32 mouse cellular contexts compared by ENCODE assay signal in the genomic region with DNA sequence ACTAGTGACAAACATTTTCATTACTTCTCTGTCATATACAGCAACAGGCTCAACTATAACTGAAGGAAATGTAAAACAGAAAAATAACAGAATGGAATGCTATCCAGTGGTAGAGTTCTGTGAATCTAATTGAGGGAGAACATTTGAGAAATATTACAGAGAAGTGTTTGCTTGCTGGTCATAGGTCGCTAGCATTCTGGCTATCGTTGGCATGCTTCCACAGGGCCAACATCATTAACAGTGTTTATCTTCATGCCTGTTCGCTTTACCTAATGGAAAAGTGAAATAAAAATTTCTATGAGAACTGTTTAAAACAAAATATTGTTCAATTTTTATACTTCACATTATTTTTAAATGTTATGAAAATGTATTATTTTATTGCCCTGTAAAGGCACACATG.
"Had no signal": no experiment of that assay in that cellular context is flagged by ENCODE, and none has a peak within 500 bp of the region (broad histone marks: within the 10 kb centered on the region; RNA-seq: fewer than 3 reads in every experiment).

No protein-coding gene starts in this region.

- H3K4me1 ChIP-seq: hindbrain, embryonic 15.5 days; intestine, embryonic 15.5 days had no signal

- H3K36me3 ChIP-seq: heart, embryonic 10.5 days; heart, embryonic 12.5 days; heart, embryonic 13.5 days; heart, embryonic 15.5 days; hindbrain, embryonic 10.5 days; hindbrain, embryonic 12.5 days; hindbrain, embryonic 13.5 days; hindbrain, embryonic 15.5 days; intestine, embryonic 15.5 days had no signal

- ATAC-seq: hindbrain, embryonic 16.5 days; hindbrain, postnatal 0 days; inflammation-experienced regulatory T-cells, adult 6 months; intestine, embryonic 15.5 days; intestine, embryonic 16.5 days; intestine, postnatal 0 days had no signal

- DNase-seq: heart, adult 2 months; heart, postnatal 10 days; heart, postnatal 14 days; heart, postnatal 36 days; heart, postnatal 4 days; kidney, adult 11 months; kidney, adult 18-20 months; kidney, postnatal 10 days; kidney, postnatal 14 days; kidney, postnatal 25 days; kidney, postnatal 4 days; layer of hippocampus, adult 9-11 months; layer of hippocampus, postnatal 36 days had no signal

- H3K27ac ChIP-seq: heart, adult 2 months; heart, embryonic 10.5 days; heart, embryonic 13.5 days; heart, embryonic 15.5 days; hindbrain, embryonic 10.5 days; hindbrain, embryonic 12.5 days; hindbrain, embryonic 13.5 days; hindbrain, embryonic 14.5 days; hindbrain, embryonic 15.5 days; hindbrain, postnatal 0 days; intestine, embryonic 15.5 days; kidney, postnatal 0 days; layer of hippocampus, adult 2 months; left cerebral cortex, adult 2 months had no signal

- H3K27me3 ChIP-seq: heart, embryonic 12.5 days; heart, embryonic 13.5 days; heart, embryonic 15.5 days; hindbrain, embryonic 12.5 days; hindbrain, embryonic 13.5 days; hindbrain, embryonic 15.5 days; intestine, embryonic 15.5 days had no signal

- H3K9ac ChIP-seq: heart, embryonic 12.5 days; heart, embryonic 13.5 days; heart, embryonic 15.5 days; hindbrain, embryonic 12.5 days; hindbrain, embryonic 13.5 days; hindbrain, embryonic 14.5 days; hindbrain, embryonic 15.5 days; intestine, embryonic 15.5 days had no signal

- H3K4me3 ChIP-seq: heart, adult 2 months; heart, embryonic 10.5 days; heart, embryonic 12.5 days; heart, embryonic 13.5 days; heart, embryonic 15.5 days; hindbrain, embryonic 10.5 days; hindbrain, embryonic 12.5 days; hindbrain, embryonic 13.5 days; hindbrain, embryonic 15.5 days; intestine, embryonic 15.5 days; layer of hippocampus, adult 2 months; left cerebral cortex, adult 2 months had no signal

- H3K9me3 ChIP-seq: heart, embryonic 10.5 days; heart, embryonic 12.5 days; heart, embryonic 13.5 days; heart, embryonic 15.5 days; hindbrain, embryonic 10.5 days; hindbrain, embryonic 12.5 days; hindbrain, embryonic 13.5 days; hindbrain, embryonic 15.5 days; intestine, embryonic 15.5 days had no signal

- H3K4me2 ChIP-seq: heart, embryonic 11.5 days; heart, embryonic 12.5 days; heart, embryonic 13.5 days; heart, embryonic 15.5 days; hindbrain, embryonic 12.5 days; hindbrain, embryonic 13.5 days; hindbrain, embryonic 14.5 days; hindbrain, embryonic 15.5 days; intestine, embryonic 15.5 days had no signal
